Mouse (Mus musculus) ES-E14 (cell line): ENCODE results near the gene Creb1. TPM values are rescaled to one million over a fixed set of nuclear protein-coding genes. Genes with fewer than 3 reads are reported as not detected.
A peak's percentile ranks its signal among the peaks of the same experiment; 100 is the strongest.

Experiments used
- DNase-seq: peaks from one replicate; pipeline ENCODE4 v3.0.0-alpha.2; 2013; ENCODE audit warnings: low read depth, low spot score
- H3K27ac ChIP-seq: 2 replicates; pipeline ENCODE4 v1.5.1; 2012; ENCODE audit warnings: low read depth, mild to moderate bottlenecking, low read length, moderate library complexity, mixed read lengths; ENCODE audit not compliant: poor library complexity, insufficient read depth, severe bottlenecking
- H3K36me3 ChIP-seq: 2 replicates; pipeline ENCODE4 v1.6.1; 2012; ENCODE audit warnings: mild to moderate bottlenecking, low read length, moderate library complexity, mixed read lengths; ENCODE audit not compliant: control insufficient read depth, poor library complexity, insufficient read depth, severe bottlenecking
- H3K4me1 ChIP-seq, 2 experiments: fragments of 150-350 bp in 1 of 2; sonication (generic) in 1 of 2; 2 replicates each; pipeline ENCODE4 v1.6.1; 2012; ENCODE audit warnings: low read length in 2 of 2, mild to moderate bottlenecking in 1 of 2, mixed read lengths in 1 of 2; ENCODE audit not compliant: control insufficient read depth in 2 of 2, insufficient read depth in 2 of 2, poor library complexity in 1 of 2
- H3K4me3 ChIP-seq, 2 experiments: fragments of 150-350 bp in 1 of 2; sonication (generic) in 1 of 2; 2 replicates each; pipeline ENCODE4 v1.5.1; 2012; ENCODE audit warnings: low read length in 2 of 2, low read depth in 1 of 2, mild to moderate bottlenecking in 1 of 2, mixed read lengths in 1 of 2; ENCODE audit not compliant: insufficient read depth in 1 of 2, poor library complexity in 1 of 2, severe bottlenecking in 1 of 2
- H3K9ac ChIP-seq: 2 replicates; pipeline ENCODE4 v1.6.1; 2012; ENCODE audit warnings: low read depth, mild to moderate bottlenecking, low read length, mixed read lengths; ENCODE audit not compliant: poor library complexity, insufficient read depth, severe bottlenecking
- H3K9me3 ChIP-seq: fragments of 150-350 bp; sonication (generic); 2 replicates; pipeline ENCODE4 v1.6.1; 2012; ENCODE audit warnings: low read depth, mild to moderate bottlenecking, low read length; ENCODE audit not compliant: control insufficient read depth, insufficient read depth
- CHD2 ChIP-seq: IDR thresholded peaks from 2 replicates; pipeline ENCODE4 v1.6.1; 2014; ENCODE audit warnings: mild to moderate bottlenecking, low read depth, low read length, inconsistent platforms
- HCFC1 ChIP-seq: IDR thresholded peaks from 2 replicates; pipeline ENCODE4 v1.6.1; 2012; ENCODE audit warnings: low read length, inconsistent platforms, borderline replicate concordance; ENCODE audit not compliant: insufficient read depth
- MAFK ChIP-seq: IDR thresholded peaks from 2 replicates; pipeline ENCODE4 v1.6.1; 2014; ENCODE audit warnings: mild to moderate bottlenecking, low read depth, low read length, inconsistent platforms; ENCODE audit not compliant: insufficient read depth
- ZC3H11A ChIP-seq: IDR thresholded peaks from 2 replicates; pipeline ENCODE4 v1.6.1; 2012; ENCODE audit warnings: low read depth, mild to moderate bottlenecking, inconsistent platforms, low read length, borderline replicate concordance
- ZNF384 ChIP-seq: IDR thresholded peaks from 2 replicates; pipeline ENCODE4 v1.6.1; 2012; ENCODE audit warnings: low read depth, low read length, inconsistent platforms
- in situ Hi-C, 2 experiments: fragments of 600-800 bp; cut with MboI; formaldehyde crosslinking; loops; one replicate each; pipeline ENCODE4 v1.15.1; 2025; ENCODE audit warnings: low sequenced_read_pairs in 2 of 2, inconsistent platforms in 1 of 2; ENCODE audit not compliant: unreplicated experiment in 2 of 2
- total RNA-seq: library from RNA; depleted of rRNA; stranded (reverse); fragments of 300-350 nt; gene quantifications from 2 replicates; pipeline ENCODE4 v1.2.3, GENCODE M21; 2012

Creb1 gene
- total RNA-seq, 1 experiment = 23.4 TPM

DNA sequence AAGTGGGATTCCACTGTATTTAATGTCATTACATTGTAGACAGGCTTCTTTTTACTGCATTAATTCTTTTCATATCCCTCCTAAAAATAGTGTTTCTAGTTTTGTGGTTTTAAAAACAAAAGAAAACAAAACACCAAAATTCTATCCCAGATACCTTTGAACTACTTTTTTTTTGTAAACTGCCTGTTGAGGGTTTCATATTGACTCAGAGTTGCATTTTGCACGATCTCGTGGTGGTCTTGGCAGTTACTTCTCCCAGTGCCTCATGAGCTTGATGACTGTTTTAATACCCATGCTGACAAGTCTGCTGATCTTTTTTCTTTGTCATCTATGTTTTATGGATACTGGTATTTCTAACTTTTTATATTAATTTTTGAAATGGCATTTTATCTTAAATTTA lies 16.9 kb downstream of the Creb1 start:
- in situ Hi-C loops = no loop called here
- Histone ChIP-seq H3K4me3 (no peak overlapping the region), H3K4me1 (0 out of 4 replicates have a peak, but pooled peaks cover 0 to 3% of the 10 kb centered on the region in 2 experiments), H3K27ac (no peak overlapping the region), H3K36me3 (no peaks in the 10 kb centered on the region), H3K9ac (no peak overlapping the region), H3K9me3 (no peaks in the 10 kb centered on the region)
- DNase-seq = no peak
- TF ChIP-seq HCFC1 (no peak), ZC3H11A (no peak)

DNA sequence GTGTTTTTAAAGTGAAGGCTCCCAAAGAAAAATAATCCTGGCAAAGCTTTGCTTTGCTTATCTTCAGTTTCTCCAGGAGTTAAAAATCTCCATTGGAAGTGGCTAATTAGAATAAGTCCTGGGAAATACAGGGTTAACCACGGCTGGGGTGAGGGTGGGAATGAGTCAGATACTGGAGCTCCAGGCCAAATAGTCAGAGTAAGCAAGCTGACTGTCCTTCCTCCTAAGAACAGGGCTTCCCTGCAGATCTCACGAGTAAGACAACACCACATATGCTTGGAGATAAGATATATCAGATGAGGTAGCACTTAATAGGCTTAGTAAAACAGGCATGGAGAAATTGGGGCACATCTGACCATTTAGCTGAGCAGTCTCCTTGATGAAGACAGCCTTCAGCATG lies 19.5 kb downstream of the Creb1 start:
- no peaks in the 10 kb centered on the region for H3K4me1 ChIP-seq
- H3K36me3 ChIP-seq = no peaks in the 10 kb centered on the region

DNA sequence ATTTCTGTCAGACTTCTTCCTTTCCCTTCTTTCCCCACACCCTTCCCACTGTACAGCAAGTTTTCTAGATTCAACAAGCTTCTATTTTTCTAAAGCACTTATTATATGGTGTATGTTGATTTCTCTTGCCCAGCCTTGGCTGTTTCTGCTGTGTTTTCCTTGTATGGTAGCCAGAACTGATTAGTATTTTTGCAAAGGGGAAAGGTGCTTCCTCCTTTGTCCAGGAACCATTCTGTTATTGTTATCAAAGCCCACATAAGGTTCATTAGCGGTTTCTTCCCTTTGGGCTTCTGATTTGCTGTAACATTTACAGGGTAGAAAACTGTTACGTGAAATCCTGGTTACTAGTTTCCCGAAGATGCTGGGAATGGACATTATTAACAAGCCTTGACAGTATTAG lies 27.7 kb downstream of the Creb1 start:
- Histone ChIP-seq H3K36me3 (no peaks in the 10 kb centered on the region), H3K4me1 (no peaks in the 10 kb centered on the region), H3K4me3 (no peak overlapping the region), H3K9ac (no peak overlapping the region), H3K27ac (no peak overlapping the region), H3K9me3 (no peaks in the 10 kb centered on the region)
- DNase-seq = no peak
- in situ Hi-C loops = no loop called here
- TF ChIP-seq CHD2 (no peak), ZNF384 (no peak), HCFC1 (no peak)

More for the DNA sequence above, 19.5 kb downstream of the Creb1 start:
- Histone ChIP-seq H3K4me3 (no peak overlapping the region), H3K9me3 (no peaks in the 10 kb centered on the region), H3K9ac (no peak overlapping the region), H3K27ac (no peak overlapping the region)
- in situ Hi-C loops = no loop called here
- TF ChIP-seq ZNF384 (no peak), CHD2 (no peak), ZC3H11A (no peak), MAFK (no peak), HCFC1 (no peak)
- DNase-seq = no peak

DNA sequence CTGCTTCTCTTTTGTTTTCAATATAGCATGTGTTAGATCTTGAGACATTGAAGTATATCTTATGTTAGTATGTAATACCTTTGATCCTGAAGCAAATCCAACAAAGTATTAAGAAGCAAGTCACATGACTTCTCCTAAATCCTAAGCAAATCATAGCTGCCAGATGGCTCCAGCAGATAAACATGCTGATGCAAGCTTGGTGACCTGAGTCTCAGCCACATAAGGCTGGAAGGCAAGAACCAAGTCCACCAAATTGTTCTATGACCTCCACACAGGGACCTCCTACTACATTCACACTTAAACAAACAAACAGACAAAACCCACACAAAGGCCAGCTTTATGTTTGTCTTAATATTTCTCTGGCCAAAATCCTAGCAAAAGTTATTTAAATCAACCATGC lies 35.8 kb downstream of the Creb1 start:
- no peak for DNase-seq
- H3K36me3 ChIP-seq = no peaks in the 10 kb centered on the region
- no peak overlapping the region for H3K27ac ChIP-seq
- no peaks in the 10 kb centered on the region for H3K4me1 ChIP-seq
- in situ Hi-C loops = no loop called here
- no peak overlapping the region for H3K9ac ChIP-seq
- no peaks in the 10 kb centered on the region for H3K9me3 ChIP-seq
- TF ChIP-seq ZC3H11A (no peak), MAFK (no peak)
- no peak overlapping the region for H3K4me3 ChIP-seq

DNA sequence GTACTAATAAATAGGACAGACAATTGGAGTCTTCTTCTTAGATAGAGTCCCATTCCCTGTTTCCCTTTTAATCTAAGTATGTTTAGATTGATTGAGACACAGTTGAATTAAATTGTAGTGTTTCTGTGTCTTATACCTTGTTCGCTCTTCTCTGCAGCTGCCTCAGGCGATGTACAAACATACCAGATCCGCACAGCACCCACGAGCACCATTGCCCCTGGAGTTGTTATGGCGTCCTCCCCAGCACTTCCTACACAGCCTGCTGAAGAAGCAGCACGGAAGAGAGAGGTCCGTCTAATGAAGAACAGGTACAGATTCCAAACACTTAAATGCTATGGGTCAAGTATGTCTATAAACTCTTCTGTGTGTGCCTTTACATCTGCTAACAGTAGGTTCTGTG lies 43.6 kb downstream of the Creb1 start:
- Histone ChIP-seq H3K27ac (peak overlapping the region; percentile 66; the same call in 1 of the 2 replicates), H3K4me1 (peaks cover 6 to 19% of the 10 kb centered on the region in 2 experiments), H3K36me3 (no peaks in the 10 kb centered on the region; the same call in 1 of the 2 replicates), H3K4me3 (peak overlapping the region in 1 of 2 experiments; percentile 1; a peak in 1 of 4 replicates), H3K9me3 (no peaks in the 10 kb centered on the region), H3K9ac (no peak overlapping the region)
- TF ChIP-seq CHD2 (no peak), HCFC1 (no peak), ZC3H11A (no peak), MAFK (no peak), ZNF384 (no peak)
- no peak for DNase-seq
- in situ Hi-C loops = no loop called here
